Mouse (Mus musculus) C2C12 (cell line): ENCODE data around the gene Dazap1.

Experiments
- CEBPB ChIP-seq: IDR thresholded peaks from one replicate; pipeline ENCODE4 v1.6.1; 2011; ENCODE audit warnings: low read depth, mild to moderate bottlenecking, control low read depth, moderate library complexity
- CTCF ChIP-seq: IDR thresholded peaks from one replicate; pipeline ENCODE4 v1.5.1; 2011; ENCODE audit not compliant: control insufficient read depth, insufficient read depth, insufficient read length
- FOSL1 ChIP-seq: IDR thresholded peaks from one replicate; pipeline ENCODE4 v1.8.0; 2011; ENCODE audit warnings: mild to moderate bottlenecking, low read length; ENCODE audit not compliant: poor library complexity, insufficient read depth, severe bottlenecking
- MYOD1 ChIP-seq: IDR thresholded peaks from one replicate; pipeline ENCODE4 v1.6.1; 2011; ENCODE audit warnings: low read depth; ENCODE audit not compliant: control insufficient read depth, insufficient read length
- USF1 ChIP-seq: IDR thresholded peaks from one replicate; pipeline ENCODE4 v1.6.1; 2011; ENCODE audit warnings: low read depth, mild to moderate bottlenecking, control low read depth, moderate library complexity

DNA sequence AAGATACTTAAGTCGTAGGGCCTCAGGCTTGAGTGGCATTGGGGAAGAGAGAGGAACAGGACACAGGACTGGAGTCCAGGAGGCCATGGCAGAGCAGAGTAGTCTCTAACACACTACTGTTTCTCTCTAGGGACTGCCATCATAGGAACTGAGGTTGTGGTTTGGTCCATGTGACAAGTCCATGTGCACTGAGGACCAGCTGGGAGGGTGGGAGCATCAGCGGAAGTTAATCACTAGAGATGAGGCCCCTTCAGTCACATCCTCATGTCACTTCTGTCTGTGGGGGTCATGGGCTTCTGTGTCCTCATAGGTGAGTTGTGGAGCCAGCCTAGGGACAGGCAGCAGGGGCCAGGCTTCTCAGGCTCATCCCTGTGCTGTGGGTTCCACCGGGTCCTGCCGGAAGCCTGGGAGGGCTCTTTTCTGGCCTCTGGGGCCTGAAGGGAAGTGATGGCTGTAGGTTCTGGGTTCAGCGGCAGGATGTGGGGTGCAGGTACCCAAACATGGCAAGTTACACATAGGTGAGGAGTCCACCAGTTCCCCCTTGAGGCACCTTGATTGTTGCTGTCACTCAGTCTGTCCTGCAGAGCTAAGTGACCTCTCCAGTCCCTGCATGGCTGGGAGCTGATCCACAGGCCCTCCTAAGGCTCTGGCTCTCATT lies 10.0 kb downstream of the Dazap1 start:
- TF ChIP-seq MYOD1 (no peak), CEBPB (no peak), FOSL1 (no peak), USF1 (no peak), CTCF (no peak)
